Mouse (Mus musculus): ENCODE measurements at regions not wholly inside any gene's neighbourhood (a gene's known extent, or its start where the extent isn't known, plus 50 kb on each side); places are given as distances from the start of the nearest gene placed in this dataset.

DNA sequence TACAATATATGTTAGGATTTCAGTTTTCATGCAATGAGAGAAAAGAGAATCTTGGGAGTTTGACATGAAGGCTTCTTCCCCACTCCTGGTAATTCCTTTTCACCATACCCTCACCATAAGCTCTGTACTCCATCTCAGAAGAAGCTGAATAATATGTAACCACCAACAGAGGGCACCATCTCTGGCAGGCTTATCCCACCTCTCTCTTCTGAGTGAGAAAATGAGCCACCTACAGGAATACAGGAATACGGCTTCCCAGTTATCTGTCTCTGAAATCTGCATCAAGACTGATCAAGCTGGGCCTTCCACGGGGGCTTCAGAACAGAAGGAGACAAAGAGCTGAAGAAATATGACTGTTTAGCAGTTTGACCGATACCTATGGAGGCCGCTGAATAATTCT lies 278.6 kb upstream of the Slc16a7 start:
- Histone ChIP-seq H3K4me1 (ENCODE audit: control insufficient read depth, insufficient read depth, low read length) (no peaks in the 10 kb centered on the region), H3K27ac (ENCODE audit: insufficient read depth, low read length) (no peak overlapping the region), H3K27me3 (ENCODE audit: control insufficient read depth, insufficient read depth, low read length) (no peaks in the 10 kb centered on the region), H3K4me3 (replicated peaks; ENCODE audit: insufficient read depth, low read depth, low read length) (no peak overlapping the region)
- WGBS = 89% methylated on average over 4 of the region's 4 CpGs
- DNase-seq = no peak
- no peak for TF ChIP-seq POLR2A (IDR thresholded peaks at IDR 0.05; ENCODE audit: borderline replicate concordance, insufficient read depth, low read length)
- no peak for TF ChIP-seq CTCF (IDR thresholded peaks at IDR 0.05; ENCODE audit: borderline replicate concordance, insufficient read depth, low read depth, low read length)

DNA sequence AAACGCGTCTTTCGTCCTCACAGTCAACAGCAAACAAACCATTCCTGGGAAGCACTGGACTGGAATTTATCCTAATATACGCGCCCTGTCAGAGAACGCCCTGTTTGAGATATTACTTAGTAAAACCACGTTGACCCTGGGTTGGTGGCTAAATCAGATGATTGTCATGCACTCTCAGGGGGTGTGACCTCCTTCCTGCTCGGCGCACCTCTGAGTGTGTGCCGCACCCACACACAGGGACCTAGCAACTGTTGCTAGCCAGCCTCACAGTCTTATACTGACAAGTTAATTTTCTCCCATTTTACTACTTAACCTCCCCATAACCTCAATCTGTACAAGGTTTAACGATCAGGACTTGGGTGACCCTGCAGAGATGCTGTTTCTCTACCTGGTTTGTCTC lies 284.4 kb upstream of the Slc16a7 start:
- no peaks in the 10 kb centered on the region for H3K4me1 ChIP-seq (ENCODE audit: control insufficient read depth, insufficient read depth, low read length)
- H3K4me3 ChIP-seq (replicated peaks; ENCODE audit: insufficient read depth, low read depth, low read length) = no peak overlapping the region
- WGBS = 56% methylated on average over 11 of the region's 11 CpGs

GRCm38 (mm10) chr10:125679644-125680043 lies 286.3 kb upstream of the Lrig3 start:
- no peak overlapping the region for H3K4me3 ChIP-seq (replicated peaks; ENCODE audit: insufficient read depth, low read depth, low read length)
- H3K27me3 ChIP-seq (ENCODE audit: control insufficient read depth, insufficient read depth, low read length) = no peaks in the 10 kb centered on the region
- no peak for TF ChIP-seq POLR2A (IDR thresholded peaks at IDR 0.05; ENCODE audit: borderline replicate concordance, insufficient read depth, low read length)
- no peak for TF ChIP-seq CTCF (IDR thresholded peaks at IDR 0.05; ENCODE audit: borderline replicate concordance, insufficient read depth, low read depth, low read length)
- H3K4me1 ChIP-seq (ENCODE audit: control insufficient read depth, insufficient read depth, low read length) = no peaks in the 10 kb centered on the region
- no peak overlapping the region for H3K27ac ChIP-seq (ENCODE audit: insufficient read depth, low read length)
- WGBS = 80% methylated on average over 7 of the region's 7 CpGs
- no peak for DNase-seq

More for the DNA sequence above, 284.4 kb upstream of the Slc16a7 start:
- no peaks in the 10 kb centered on the region for H3K27me3 ChIP-seq (ENCODE audit: control insufficient read depth, insufficient read depth, low read length)
- TF ChIP-seq CTCF (IDR thresholded peaks at IDR 0.05; ENCODE audit: borderline replicate concordance, insufficient read depth, low read depth, low read length) (no peak), POLR2A (IDR thresholded peaks at IDR 0.05; ENCODE audit: borderline replicate concordance, insufficient read depth, low read length) (no peak)
- no peak for DNase-seq
- no peak overlapping the region for H3K27ac ChIP-seq (ENCODE audit: insufficient read depth, low read length)

DNA sequence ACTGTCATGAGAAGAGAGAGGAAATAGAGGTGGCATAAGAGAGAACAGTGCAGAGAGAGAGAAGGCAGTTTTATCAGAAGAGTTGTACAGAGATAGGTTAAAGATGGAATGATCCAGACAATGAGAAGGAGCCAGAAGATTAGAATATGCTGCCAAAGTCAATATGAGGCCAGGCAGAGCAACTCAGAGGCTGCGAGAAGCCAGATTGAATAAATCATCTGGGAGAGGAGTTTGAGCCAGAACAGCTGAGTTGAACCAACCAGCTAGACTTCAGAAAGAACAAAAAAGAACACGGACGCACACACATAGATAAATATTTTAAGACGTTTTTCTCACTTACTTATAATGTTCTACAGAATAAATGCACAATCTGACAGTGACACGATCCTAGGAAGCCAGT lies 280.8 kb upstream of the Lrig3 start:
- no peak for DNase-seq
- Histone ChIP-seq H3K4me3 (replicated peaks; ENCODE audit: insufficient read depth, low read depth, low read length) (no peak overlapping the region), H3K27me3 (ENCODE audit: control insufficient read depth, insufficient read depth, low read length) (no peaks in the 10 kb centered on the region), H3K4me1 (ENCODE audit: control insufficient read depth, insufficient read depth, low read length) (no peaks in the 10 kb centered on the region), H3K27ac (ENCODE audit: insufficient read depth, low read length) (no peak overlapping the region)
- no peak for TF ChIP-seq CTCF (IDR thresholded peaks at IDR 0.05; ENCODE audit: borderline replicate concordance, insufficient read depth, low read depth, low read length)
- no peak for TF ChIP-seq POLR2A (IDR thresholded peaks at IDR 0.05; ENCODE audit: borderline replicate concordance, insufficient read depth, low read length)
- 84% methylated on average over 5 of the region's 5 CpGs for WGBS

- H3K4me3 ChIP-seq (replicated peaks; ENCODE audit: insufficient read depth, low read depth, low read length) = no peak overlapping the region
- no peak overlapping the region for H3K27ac ChIP-seq (ENCODE audit: insufficient read depth, low read length)
- H3K4me1 ChIP-seq (ENCODE audit: control insufficient read depth, insufficient read depth, low read length) = no peaks in the 10 kb centered on the region
- 11% methylated on average over 7 of the region's 7 CpGs for WGBS
- DNase-seq = no peak
- no peaks in the 10 kb centered on the region for H3K27me3 ChIP-seq (ENCODE audit: control insufficient read depth, insufficient read depth, low read length)
- TF ChIP-seq CTCF (IDR thresholded peaks at IDR 0.05; ENCODE audit: borderline replicate concordance, insufficient read depth, low read depth, low read length) (no peak), POLR2A (IDR thresholded peaks at IDR 0.05; ENCODE audit: borderline replicate concordance, insufficient read depth, low read length) (no peak)
These were observed 272.5 kb upstream of the Lrig3 start for GRCm38 (mm10) chr10:125693505-125693904.

DNA sequence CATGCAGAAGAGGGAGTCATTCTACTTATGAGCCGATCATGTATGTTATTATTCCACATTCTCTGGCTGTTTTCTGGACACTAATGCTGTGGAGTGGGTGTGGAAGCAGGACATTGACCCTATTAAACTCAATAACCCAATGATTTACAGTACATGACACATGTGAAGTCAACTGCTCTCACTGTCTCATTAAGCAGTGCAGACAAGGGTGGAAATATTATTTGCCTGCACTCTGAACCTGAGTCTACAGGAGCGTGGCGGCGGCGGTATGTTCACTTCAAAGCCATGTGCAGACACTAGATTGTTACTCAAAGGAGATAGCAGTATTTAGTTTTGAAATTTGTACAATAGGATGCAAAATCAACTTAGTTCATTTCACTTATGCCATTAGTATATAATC lies 269.8 kb upstream of the Lrig3 start:
- no peak overlapping the region for H3K27ac ChIP-seq (ENCODE audit: insufficient read depth, low read length)
- DNase-seq = no peak
- H3K27me3 ChIP-seq (ENCODE audit: control insufficient read depth, insufficient read depth, low read length) = no peaks in the 10 kb centered on the region
- WGBS = 95% methylated on average over 5 of the region's 5 CpGs
- TF ChIP-seq CTCF (IDR thresholded peaks at IDR 0.05; ENCODE audit: borderline replicate concordance, insufficient read depth, low read depth, low read length) = no peak
- TF ChIP-seq POLR2A (IDR thresholded peaks at IDR 0.05; ENCODE audit: borderline replicate concordance, insufficient read depth, low read length) = no peak
- no peaks in the 10 kb centered on the region for H3K4me1 ChIP-seq (ENCODE audit: control insufficient read depth, insufficient read depth, low read length)
- H3K4me3 ChIP-seq (replicated peaks; ENCODE audit: insufficient read depth, low read depth, low read length) = no peak overlapping the region

DNA sequence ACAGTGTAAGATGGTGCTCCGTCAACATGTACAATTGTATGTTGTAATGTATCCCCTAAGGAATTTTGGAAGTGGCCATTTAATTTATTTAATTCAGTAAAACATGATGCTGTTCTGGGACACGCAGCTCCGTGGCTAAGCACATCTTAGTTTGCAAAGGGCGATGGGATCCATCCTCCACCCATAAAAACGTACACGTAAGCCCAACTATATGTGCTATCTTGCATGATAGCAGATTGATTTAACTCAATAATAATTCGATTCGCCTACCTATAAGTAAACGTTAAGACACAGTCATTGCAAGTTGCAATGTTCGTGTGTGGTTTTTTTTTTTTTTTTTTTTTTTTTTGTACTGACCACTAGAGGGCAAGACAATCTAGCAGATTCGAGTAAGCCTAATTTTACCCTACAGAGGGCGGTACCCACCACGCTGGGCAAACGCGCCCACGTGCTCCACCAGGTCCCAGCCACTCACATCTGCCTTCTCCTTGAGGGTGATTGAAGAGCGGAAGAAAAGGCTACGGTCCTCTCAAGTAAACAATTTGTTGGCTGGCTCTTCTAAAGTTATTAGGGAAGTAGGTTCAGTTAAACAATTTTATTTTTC lies 240.8 kb upstream of the Lrig3 start:
- TF ChIP-seq POLR2A (IDR thresholded peaks at IDR 0.05; ENCODE audit: borderline replicate concordance, insufficient read depth, low read length) (no peak), CTCF (IDR thresholded peaks at IDR 0.05; ENCODE audit: borderline replicate concordance, insufficient read depth, low read depth, low read length) (peak; percentile 61; the same call in 1 of the 2 replicates)
- H3K27me3 ChIP-seq (ENCODE audit: control insufficient read depth, insufficient read depth, low read length) = no peaks in the 10 kb centered on the region
- DNase-seq = peak; percentile 18 to 23
- WGBS = 34% methylated on average over 18 of the region's 18 CpGs
- no peak overlapping the region for H3K4me3 ChIP-seq (replicated peaks; ENCODE audit: insufficient read depth, low read depth, low read length)
- no peaks in the 10 kb centered on the region for H3K4me1 ChIP-seq (ENCODE audit: control insufficient read depth, insufficient read depth, low read length)
- H3K27ac ChIP-seq (ENCODE audit: insufficient read depth, low read length) = no peak overlapping the region

GRCm38 (mm10) chr10:125725681-125726139 lies 240.3 kb upstream of the Lrig3 start:
- Histone ChIP-seq H3K4me1 (ENCODE audit: control insufficient read depth, insufficient read depth, low read length) (no peaks in the 10 kb centered on the region), H3K27ac (ENCODE audit: insufficient read depth, low read length) (no peak overlapping the region), H3K4me3 (replicated peaks; ENCODE audit: insufficient read depth, low read depth, low read length) (no peak overlapping the region), H3K27me3 (ENCODE audit: control insufficient read depth, insufficient read depth, low read length) (no peaks in the 10 kb centered on the region)
- no peak for DNase-seq
- WGBS = 40% methylated on average over 7 of the region's 7 CpGs
- TF ChIP-seq POLR2A (IDR thresholded peaks at IDR 0.05; ENCODE audit: borderline replicate concordance, insufficient read depth, low read length) (no peak), CTCF (IDR thresholded peaks at IDR 0.05; ENCODE audit: borderline replicate concordance, insufficient read depth, low read depth, low read length) (no peak)
